Mouse (Mus musculus) megakaryocyte-erythroid progenitor cell, adult 5-6 weeks (primary cell): Measurements from ENCODE around the gene Itga9. TPM values are rescaled to one million over a fixed set of nuclear protein-coding genes. Genes with fewer than 3 reads are reported as not detected.

ENCODE experiments used
- ATAC-seq: replicated peaks from 2 replicates; pipeline ENCODE4 v1.8.0; 2016; ENCODE audit warnings: mild to moderate bottlenecking, inconsistent platforms; ENCODE audit not compliant: severe bottlenecking, poor library complexity, low FRiP score, low TSS enrichment
- total RNA-seq, 2 experiments: library from RNA; stranded (forward) in 1 of 2; stranded (reverse) in 1 of 2; fragments of 200-1000, 215-1000 nt in 1 of 2; fragments of >200 nt in 1 of 2; fragmentation: Nextera tagmentation in 1 of 2; gene quantifications; 2 replicates each; pipeline ENCODE4 v1.2.3; 2014 to 2017

Itga9 gene
- total RNA-seq, 2 experiments from 2014 or later, result 0.02 TPM; not detected in 1

DNA sequence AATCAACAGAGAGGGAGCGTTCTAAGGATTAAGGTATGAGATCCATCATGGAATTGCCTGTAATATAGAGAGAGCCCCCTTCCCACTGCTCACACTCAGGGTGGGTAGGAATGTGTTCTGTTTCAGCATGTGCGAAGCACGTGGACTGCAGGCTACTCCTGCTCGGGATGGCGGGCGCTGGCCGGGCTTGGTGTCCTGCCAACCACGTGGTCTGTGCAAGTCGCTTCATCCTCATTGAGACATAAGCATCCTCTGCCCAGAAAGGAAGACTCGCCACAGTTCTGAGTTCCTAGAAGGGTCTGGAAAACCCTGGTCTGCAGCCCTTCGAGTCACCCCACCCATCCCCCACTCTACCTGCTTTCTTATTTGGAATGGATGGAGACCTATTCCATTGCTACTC lies 105.3 kb downstream of the Itga9 start:
- ATAC-seq, result no peak

DNA sequence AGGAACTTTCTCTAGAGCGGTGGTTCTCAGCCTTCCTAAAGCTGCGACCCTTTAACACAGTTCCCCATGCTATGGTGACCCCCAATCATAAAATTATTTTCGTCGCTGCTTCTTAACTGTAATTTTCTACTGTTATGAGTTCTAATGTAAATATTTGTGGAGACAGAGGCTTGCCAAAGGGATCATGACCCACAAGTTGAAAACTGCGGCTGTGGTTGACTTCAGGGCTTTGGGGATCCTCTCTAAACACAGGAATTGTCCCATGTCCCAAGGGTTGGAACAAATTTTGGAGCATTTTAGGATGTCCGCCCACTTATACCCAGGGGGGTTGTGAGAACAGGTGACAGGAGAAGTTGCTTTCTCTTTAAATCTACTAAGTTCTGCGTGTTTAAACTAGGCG lies 107.0 kb downstream of the Itga9 start:
- ATAC-seq, result no peak

DNA sequence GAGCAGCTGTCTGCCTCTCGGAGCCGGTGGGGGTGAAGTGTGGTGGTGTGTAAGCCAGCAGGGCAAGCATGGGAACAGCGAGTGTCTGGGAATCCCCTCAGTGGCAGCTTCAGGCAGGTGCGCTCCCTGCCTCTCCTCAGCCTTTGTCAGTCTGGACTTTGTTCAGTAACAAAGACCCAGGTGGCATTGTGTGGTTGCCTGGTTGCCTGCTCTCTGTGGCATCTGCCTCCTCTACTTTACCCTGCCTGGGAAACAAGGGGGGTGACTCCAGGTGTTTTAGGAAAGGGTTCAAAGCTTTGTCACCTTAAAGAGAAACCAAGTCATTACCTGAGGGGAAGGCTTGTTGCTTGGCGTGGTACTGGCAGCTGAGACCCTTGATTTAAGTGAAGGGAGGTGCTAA lies 108.0 kb downstream of the Itga9 start:
- no peak for ATAC-seq

DNA sequence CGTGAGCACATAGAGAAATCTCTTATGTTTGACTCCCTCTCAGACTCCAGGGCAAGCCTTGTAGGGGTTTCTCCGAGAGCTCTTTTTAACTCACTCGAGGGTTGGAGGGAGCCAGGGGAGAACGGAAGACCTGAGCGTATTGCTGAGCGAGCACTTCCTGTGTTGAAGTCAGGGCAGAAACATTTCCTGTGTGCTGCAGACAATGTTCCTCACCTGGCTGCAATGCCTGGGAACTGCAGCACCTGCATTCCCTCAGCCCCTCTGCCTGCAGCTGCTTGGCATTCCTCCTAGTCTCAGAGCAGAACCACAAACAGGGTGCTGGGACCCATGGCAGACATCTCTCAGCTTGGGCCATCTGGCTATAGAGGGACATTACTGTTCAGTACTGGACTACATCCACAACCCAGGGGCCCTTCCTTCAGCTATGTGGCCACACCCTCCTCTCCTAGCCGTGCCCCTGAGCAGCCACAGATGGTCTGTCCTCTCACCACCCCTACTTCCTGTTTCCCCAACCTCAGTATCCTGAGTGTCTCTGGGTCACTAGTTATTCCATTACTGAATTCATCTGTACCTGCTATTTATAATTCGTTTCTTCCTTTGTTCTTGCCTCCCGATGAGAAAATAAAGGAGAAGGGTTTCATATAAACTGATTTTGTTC lies 109.6 kb downstream of the Itga9 start:
- ATAC-seq, result no peak

DNA sequence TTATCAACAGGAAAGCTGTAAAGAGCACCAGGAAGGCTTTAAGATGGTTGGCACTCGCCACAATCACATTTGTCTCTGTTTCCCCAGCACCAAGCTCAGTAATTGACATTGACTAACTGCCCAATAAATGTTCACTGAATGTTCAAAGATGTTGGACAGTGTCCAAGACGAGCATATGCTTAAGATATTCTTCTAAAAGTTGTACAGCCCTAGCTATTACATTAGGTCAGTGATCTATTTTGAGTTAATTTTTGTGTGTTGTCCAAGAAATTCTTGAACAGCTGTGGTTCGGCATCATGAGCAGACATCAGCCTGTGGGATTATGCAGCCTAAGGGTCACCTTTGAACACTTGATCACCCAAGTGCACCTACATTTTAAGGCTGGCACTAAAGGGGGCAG lies 110.9 kb downstream of the Itga9 start:
- no peak for ATAC-seq

DNA sequence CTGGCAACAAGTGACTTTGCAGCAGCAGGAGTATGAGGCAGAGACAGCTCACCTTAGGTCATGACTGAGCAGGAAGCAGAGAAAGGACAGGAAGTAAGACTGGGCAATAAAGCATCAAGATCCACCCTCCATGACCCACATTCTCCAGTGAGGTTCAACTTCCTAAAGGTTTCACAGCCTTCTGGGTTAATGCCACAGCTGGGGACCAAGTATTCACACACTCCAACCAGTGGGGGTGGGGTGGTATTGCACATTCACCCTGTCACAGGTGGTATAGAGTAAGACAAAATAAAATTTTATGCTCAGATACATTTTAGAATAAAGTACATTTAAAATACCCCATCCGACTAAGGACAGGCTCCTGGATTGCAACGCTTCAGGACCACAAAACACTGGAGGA lies 112.0 kb downstream of the Itga9 start:
- ATAC-seq, result no peak

DNA sequence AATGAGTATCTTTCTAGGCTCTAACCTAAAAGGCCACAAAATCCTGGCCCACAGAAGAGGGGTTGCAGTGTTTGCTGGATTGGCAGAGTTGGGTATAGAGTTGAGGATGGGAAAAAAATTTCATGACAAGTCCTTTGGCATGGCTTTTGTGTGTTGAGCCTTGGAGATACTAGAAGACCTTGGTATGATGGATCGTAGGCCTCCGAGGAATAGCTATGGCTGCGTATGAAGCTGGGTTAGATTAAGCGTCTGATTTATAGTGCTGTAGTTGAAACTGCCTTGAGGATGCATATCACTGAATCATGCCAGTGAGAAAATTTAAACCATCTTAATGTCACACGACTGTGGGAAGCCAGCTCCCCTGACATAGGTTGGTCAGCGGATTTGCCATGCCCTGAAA lies 114.6 kb downstream of the Itga9 start:
- ATAC-seq, result no peak

DNA sequence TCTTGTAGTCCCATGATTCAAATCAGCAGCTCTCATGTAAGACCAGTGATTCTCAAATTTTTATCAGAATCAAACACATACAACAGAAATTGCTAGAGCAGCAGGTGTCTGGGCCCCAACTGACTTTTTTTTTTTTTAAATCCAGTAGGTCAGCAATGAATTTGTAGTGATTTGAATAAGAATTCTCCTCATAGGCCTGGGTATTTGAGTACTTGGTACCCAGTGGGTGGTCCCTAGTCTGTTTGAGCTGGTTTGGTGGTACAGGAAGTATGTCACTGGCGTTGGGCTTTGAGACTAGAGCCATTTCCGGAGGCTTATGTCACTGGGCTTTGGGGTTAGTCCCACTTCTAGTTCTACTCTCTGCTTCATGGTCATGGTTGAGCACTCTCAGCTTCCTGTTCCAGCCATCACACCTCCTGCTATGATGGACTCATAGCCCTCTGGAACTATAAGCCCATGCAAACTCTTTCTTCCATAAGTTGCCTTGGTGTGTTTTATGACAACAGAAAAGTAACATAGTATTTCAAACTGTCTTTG lies 116.4 kb downstream of the Itga9 start:
- ATAC-seq, result no peak

DNA sequence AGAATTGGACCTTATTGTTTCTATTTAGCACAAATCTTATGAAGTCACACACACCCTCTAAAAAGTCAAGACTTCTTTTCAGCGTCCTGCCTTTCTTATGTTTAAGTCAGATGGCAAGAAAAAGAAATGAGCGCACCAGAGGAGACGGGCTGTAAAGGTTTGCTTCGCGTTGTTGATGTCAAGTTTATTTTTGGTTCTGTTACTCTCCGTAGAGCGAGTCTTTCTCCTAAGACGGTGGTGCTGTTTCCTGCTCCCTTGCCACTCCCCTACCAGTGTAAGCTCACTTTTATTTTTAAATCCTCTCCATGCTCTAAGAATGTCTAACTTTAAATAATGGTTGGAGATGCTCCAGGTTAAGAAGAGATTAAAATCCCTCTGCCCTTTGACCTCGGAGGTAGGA lies 118.6 kb downstream of the Itga9 start:
- ATAC-seq, result no peak

DNA sequence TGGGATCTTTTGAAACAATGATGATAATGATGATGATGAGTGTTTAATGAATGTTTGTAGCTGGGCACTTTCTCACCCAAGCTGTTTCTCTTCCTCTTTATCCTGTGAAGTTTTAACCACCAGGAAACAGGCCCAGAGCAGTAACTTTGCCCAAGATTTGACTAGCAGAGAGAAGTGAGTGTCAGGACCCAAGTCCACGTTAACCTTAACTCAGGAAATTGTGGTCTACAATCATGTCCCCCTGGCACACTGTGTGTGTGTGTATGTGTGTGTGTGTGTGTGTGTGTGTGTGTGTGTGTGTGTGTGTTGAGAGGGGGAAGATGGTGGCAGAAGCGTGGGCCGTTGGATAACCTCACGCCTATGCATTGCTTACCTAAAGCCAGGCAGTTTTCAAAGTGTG lies 120.1 kb downstream of the Itga9 start:
- ATAC-seq, result no peak

DNA sequence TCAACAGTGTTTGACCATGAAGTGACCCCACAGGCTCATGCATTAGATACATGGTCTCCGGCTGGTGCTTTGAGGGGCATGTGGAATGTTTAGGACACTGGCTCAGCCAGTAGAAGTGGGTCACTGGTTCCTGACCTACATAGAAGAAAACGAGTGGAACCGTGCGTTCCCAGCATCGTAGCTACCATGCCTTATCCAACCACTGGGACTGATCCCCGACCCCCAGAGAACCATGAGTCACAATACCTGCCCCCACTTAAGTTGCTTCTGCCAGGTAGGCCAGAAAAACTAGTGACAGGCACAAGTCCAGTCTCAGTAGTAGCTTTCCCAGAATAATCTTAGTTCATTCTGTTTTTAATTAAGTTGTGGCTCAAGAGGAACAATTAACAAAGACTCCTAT lies 121.8 kb downstream of the Itga9 start:
- ATAC-seq, result no peak

DNA sequence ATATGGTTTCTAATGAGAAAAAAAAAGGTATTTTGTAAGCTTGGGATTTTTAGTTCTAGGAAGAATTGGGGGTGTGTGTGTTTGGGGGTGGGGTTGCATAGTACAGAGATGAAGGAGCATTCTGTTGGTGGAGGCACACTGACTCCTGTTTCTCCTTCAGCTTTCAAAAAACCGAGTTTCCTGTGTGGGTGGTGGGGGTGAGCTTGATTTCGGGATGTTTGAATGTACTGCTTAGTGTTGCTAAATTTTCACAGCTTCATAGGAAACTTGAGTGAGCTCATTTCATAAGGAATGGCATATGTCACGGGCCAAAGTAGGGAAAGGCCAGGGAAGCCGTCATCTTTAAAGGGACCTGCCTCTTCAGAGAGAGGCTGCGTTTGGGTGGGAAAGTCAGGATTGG lies 122.5 kb downstream of the Itga9 start:
- no peak for ATAC-seq

DNA sequence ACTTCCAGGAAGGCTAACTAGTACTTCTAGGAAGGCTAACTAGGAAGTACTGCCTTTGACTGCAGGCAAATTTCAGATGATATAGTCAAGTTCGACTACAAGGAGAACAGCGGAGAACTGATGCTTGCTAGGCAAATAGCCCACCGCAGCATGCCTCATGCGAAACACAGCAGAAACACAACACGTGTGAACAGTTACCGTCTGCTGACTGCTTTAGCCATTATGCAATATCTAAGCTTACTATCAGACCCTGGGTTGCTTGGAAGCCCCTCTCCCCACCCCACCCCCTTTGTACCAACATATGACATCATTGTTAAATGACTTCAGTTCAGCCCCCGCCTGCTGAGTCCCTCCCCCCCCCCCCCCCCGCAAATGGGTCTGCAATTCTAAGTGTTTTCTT lies 123.7 kb downstream of the Itga9 start:
- no peak for ATAC-seq

DNA sequence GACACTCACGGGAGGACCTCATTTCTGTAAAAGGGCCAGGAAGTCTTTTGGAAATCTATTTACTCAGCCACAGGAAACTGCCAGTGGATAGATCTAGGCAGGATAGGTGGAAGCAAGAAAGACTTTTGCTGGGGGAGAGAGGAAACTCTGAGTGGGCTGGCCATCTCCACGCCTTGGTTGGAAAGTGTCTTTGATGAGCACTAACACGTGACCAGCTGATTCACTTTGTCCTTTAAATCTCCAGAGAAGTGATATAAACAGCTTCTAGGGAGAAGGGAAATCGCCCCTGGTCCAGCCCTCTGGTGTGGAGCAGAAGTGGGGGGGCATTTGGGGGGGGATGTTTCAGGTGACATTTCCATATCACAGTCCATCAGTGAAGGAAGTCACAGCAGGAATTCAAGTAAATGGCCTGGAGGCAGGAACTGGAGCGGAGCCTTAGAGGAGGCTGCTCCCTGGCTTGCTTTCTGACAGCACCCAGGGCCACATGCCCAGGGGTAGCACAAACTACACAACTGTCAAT lies 124.4 kb downstream of the Itga9 start:
- ATAC-seq, result no peak

DNA sequence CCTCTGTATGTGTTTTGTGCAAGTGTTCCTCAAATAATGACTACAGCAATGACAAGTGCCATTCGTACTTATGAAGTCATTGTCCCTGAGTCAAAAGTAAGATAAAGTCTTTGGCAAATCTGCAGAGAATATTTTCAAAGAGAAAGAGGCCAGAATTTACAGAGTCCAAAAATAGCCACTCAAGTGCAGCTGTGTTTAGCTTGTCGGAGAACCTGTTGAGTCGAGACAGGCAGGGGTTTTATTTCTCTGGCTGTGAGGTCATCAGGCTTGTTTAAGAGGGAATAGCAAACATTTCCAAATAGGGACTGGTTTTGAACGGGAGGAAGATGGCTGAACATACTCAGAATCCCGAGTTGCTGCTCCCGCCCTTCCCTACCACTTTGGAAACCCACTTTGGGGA lies 125.2 kb downstream of the Itga9 start:
- no peak for ATAC-seq

DNA sequence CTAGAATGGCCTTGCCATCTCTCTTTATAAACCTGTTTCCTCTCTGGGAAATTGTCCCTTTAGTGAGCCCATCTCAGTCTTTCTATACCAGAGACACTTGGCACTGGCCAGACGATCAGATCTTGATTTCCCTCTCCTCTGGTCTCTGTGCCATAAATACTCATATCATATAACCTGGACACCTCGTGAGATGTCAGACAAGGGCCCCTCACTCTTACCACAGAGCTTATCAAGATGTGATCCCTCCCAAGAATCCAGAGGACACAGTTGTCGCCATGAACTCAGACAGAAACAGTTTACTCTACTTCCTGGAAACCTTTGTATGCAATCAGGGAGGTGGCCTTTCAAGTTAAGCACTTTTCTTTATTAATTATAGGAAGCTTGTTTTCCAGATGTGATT lies 127.1 kb downstream of the Itga9 start:
- ATAC-seq, result no peak

DNA sequence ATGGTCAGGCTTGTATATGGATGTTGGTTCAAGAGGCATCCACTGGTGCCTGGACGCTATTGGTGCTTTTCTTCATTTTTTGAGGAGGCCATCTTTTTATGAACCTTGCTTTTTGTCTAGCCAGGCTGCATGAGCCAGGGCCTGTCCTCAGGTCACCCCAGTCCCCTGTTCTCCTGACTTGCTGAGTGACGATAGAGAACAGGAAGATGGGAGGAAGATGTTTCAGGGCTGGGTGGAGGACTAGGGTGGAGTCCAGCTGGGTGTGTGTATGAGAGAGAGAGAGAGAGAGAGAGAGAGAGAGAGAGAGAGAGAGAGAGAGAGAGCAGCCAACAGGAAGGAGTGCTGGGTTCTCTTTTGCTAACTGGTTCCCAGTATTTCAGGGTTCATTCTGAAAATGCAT lies 130.6 kb downstream of the Itga9 start:
- ATAC-seq, result no peak

DNA sequence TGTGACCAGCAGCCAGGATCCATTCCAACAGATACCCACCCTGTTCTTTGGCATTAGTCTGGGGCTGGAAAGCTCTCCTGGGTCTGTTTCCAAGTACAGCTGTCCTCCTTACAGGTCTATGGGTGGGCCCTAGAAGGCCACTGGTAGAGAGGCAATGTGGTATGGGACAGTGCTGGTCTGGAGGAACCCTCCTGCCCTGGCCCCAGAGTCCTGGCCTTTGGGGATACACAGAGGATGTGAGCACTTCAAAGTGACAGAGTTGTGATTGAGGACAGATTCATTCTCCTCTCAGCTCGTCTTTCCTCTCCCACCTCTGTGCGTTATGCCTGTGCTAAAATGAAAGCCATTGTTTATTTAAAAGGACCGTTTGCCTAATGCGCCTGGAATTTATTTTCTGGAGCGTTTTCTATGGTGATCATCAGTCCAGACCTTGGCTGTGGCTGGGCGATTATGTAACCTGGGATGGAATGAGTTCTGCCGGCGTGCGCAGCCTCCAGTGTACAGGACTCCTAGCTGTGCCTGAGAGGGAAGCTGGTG lies 131.2 kb downstream of the Itga9 start:
- ATAC-seq, result no peak

DNA sequence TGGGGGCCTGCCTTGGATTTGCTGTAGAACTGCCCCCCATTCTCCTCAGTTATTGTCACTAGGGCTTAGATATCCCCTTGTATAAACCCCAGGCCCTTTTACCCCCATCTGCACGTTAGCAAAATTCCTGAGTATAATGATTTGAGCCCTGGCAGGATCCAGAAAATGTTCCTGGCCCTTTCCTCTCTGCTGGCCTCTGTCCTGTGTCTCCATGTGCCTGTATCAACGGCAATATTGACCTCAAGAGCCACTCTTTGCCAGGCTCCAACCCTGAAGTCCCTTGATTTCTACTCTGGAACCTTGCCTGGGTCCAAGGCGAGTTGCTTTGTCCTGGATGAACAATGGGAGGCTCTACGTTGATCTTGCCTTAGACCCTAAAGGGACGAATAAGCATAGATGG lies 131.8 kb downstream of the Itga9 start:
- ATAC-seq, result no peak

DNA sequence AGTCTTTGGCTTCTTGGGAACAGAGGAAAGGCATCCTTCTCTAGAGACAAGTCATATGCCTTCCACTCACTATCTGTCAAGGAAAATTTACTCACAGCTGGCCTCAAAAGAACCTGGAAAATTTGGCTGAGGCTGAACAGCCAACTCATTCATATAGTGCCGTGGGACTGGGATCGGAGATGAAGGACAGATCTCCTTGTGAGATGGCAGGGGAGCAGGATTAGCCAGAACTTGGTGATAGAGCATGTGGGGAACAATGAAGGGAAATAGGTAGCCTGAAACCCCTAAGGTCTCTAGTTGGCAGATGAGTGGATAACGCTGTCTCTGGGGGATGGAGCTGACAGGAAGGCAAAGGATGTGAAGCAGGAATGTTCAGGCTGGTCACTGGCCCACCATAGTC lies 132.6 kb downstream of the Itga9 start:
- ATAC-seq, result no peak

DNA sequence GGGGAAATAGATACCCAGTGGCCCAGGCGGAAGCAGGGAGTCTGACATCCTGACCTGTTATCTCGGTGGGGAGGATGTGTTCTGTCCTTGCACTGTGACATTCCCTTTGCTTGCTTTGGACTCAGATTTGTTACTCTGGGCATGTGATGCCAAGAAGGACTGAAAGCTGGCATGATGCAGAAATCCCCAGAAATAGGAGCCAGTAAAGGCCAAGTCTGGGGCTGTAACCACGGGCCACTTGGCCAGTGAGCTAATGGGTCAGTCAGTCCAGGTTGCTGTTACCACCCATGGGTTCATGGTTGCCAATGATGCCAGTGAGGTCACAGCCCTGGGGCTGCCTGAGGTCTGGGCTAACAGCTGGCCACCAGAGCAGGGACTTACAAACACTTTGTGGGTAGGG lies 133.2 kb downstream of the Itga9 start:
- no peak for ATAC-seq
